Mouse (Mus musculus) ES-Bruce4 (cell line): Measurements from ENCODE around the gene Ssr3. TPM values are rescaled to one million over a fixed set of nuclear protein-coding genes. Genes with fewer than 3 reads are reported as not detected.

ENCODE experiments used
- H3K27ac ChIP-seq: 2 replicates; pipeline ENCODE4 v1.5.1; 2012; ENCODE audit warnings: low read length, inconsistent platforms; ENCODE audit not compliant: insufficient read depth
- H3K27me3 ChIP-seq: 2 replicates; pipeline ENCODE4 v1.6.1; 2012; ENCODE audit warnings: mild to moderate bottlenecking, low read length, inconsistent platforms; ENCODE audit not compliant: control insufficient read depth, poor library complexity, insufficient read depth, severe bottlenecking
- H3K36me3 ChIP-seq: 2 replicates; pipeline ENCODE4 v1.6.1; 2012; ENCODE audit warnings: inconsistent platforms, mild to moderate bottlenecking, low read length, moderate library complexity; ENCODE audit not compliant: control insufficient read depth, poor library complexity, insufficient read depth, severe bottlenecking
- H3K4me1 ChIP-seq: one replicate; pipeline ENCODE4 v1.8.1; 2011; ENCODE audit warnings: low read length; ENCODE audit not compliant: control insufficient read depth, insufficient read depth
- H3K4me3 ChIP-seq: 2 replicates; pipeline ENCODE4 v1.5.1; 2011; ENCODE audit warnings: low read depth, mild to moderate bottlenecking, low read length
- H3K9ac ChIP-seq: 2 replicates; pipeline ENCODE4 v1.6.1; 2012; ENCODE audit warnings: low read depth, mild to moderate bottlenecking, inconsistent platforms; ENCODE audit not compliant: poor library complexity, severe bottlenecking
- H3K9me3 ChIP-seq: replicated peaks from 2 replicates; pipeline ENCODE4 v1.6.1; 2012; ENCODE audit warnings: mild to moderate bottlenecking, low read length, inconsistent platforms; ENCODE audit not compliant: control insufficient read depth, poor library complexity, insufficient read depth, severe bottlenecking
- CTCF ChIP-seq: IDR thresholded peaks from one replicate; pipeline ENCODE4 v1.8.1; 2011; ENCODE audit warnings: low read depth, low read length
- EP300 ChIP-seq: IDR thresholded peaks from 2 replicates; pipeline ENCODE4 v1.6.1; 2011; ENCODE audit warnings: low read depth, low read length; ENCODE audit not compliant: insufficient read depth
- POLR2A ChIP-seq: IDR thresholded peaks from one replicate; pipeline ENCODE4 v1.8.1; 2011; ENCODE audit warnings: low read length; ENCODE audit not compliant: insufficient read depth
- polyA plus RNA-seq: library from polyadenylated mRNA; stranded (reverse); fragments of >200 nt; gene quantifications from 2 replicates; pipeline ENCODE4 v1.2.4, GENCODE M21; 2011; ENCODE audit warnings: low read depth; ENCODE audit not compliant: missing spikeins, insufficient read depth, insufficient read length

The Ssr3 gene
- polyA plus RNA-seq, 1 experiment, result 237 TPM

GRCm38 (mm10) chr3:65367944-65368343 is 24.5 kb downstream of the Ssr3 start:
- Histone ChIP-seq H3K4me1 (no peaks in the 10 kb centered on the region), H3K4me3 (no peak overlapping the region), H3K36me3 (no peaks in the 10 kb centered on the region; the same call in 1 of the 2 replicates), H3K27ac (no peak overlapping the region), H3K9ac (no peak overlapping the region), H3K9me3 (no peaks in the 10 kb centered on the region), H3K27me3 (no peaks in the 10 kb centered on the region)
- no peak for TF ChIP-seq EP300
- TF ChIP-seq CTCF, result no peak
- no peak for TF ChIP-seq POLR2A

- Histone ChIP-seq H3K4me3 (no peak overlapping the region), H3K9ac (no peak overlapping the region), H3K4me1 (no peaks in the 10 kb centered on the region), H3K9me3 (no peaks in the 10 kb centered on the region), H3K27ac (no peak overlapping the region), H3K36me3 (no peaks in the 10 kb centered on the region), H3K27me3 (no peaks in the 10 kb centered on the region)
- no peak for TF ChIP-seq POLR2A
- no peak for TF ChIP-seq CTCF
Observed at GRCm38 (mm10) chr3:65365921-65366710, 26.3 kb downstream of the Ssr3 start.

DNA sequence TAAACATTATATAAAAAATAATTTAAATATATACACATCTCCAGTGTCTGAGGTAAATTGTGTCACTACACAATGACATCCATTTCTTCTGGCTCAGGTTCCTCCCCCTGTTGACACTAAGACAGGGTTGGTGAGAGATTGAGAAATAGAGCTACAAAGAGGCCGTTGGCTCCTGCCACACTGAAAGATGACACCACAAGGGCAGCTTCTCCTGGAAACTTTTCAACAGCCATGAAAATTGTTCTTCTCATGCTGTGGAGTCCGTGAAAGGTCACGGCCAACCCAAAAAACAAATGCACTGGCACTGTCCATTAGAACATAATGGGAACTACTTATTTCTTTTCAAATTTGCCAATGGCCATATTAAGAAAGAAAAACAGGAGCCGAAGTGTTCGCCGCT is 27.2 kb downstream of the Ssr3 start:
- TF ChIP-seq EP300, result no peak
- TF ChIP-seq CTCF, result no peak
- no peak for TF ChIP-seq POLR2A
- no peak overlapping the region for H3K27ac ChIP-seq
- H3K27me3 ChIP-seq, result no peaks in the 10 kb centered on the region
- H3K9ac ChIP-seq, result no peak overlapping the region
- H3K4me3 ChIP-seq, result no peak overlapping the region
- no peaks in the 10 kb centered on the region for H3K36me3 ChIP-seq
- no peaks in the 10 kb centered on the region for H3K9me3 ChIP-seq
- H3K4me1 ChIP-seq, result no peaks in the 10 kb centered on the region

DNA sequence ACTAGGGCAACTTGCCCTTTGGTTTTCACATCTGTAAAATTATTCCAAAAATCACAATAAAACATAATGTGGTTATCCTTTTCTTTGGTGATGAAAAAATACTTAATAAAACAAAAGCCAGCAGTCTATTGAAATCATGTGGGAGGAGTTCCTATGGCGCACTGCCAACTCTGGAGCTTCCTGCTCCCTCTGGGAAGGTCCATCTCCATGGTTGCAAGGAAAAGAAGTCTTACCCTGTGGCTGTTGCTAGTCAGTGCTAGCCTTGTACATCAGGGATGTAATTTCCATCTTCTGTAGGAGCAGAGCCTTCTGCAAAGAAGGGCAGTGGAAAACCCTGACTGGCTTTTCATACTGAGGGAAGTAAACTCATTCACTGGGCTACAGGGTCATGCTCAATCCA is 29.0 kb downstream of the Ssr3 start:
- no peak overlapping the region for H3K4me3 ChIP-seq
- H3K9me3 ChIP-seq, result no peaks in the 10 kb centered on the region
- no peaks in the 10 kb centered on the region for H3K36me3 ChIP-seq
- no peak overlapping the region for H3K27ac ChIP-seq
- H3K27me3 ChIP-seq, result no peaks in the 10 kb centered on the region
- TF ChIP-seq CTCF (no peak), POLR2A (no peak), EP300 (no peak)
- no peaks in the 10 kb centered on the region for H3K4me1 ChIP-seq
- H3K9ac ChIP-seq, result no peak overlapping the region

GRCm38 (mm10) chr3:65360163-65360969 is 32.1 kb downstream of the Ssr3 start:
- Histone ChIP-seq H3K36me3 (no peaks in the 10 kb centered on the region), H3K27ac (no peak overlapping the region), H3K9ac (no peak overlapping the region), H3K4me3 (no peak overlapping the region), H3K27me3 (no peaks in the 10 kb centered on the region), H3K9me3 (no peaks in the 10 kb centered on the region), H3K4me1 (no peaks in the 10 kb centered on the region)
- TF ChIP-seq POLR2A (no peak), CTCF (no peak), EP300 (no peak)

GRCm38 (mm10) chr3:65358841-65359240 is 33.6 kb downstream of the Ssr3 start:
- Histone ChIP-seq H3K9me3 (no peaks in the 10 kb centered on the region), H3K27me3 (no peaks in the 10 kb centered on the region), H3K36me3 (no peaks in the 10 kb centered on the region), H3K4me3 (no peak overlapping the region), H3K4me1 (no peaks in the 10 kb centered on the region), H3K9ac (no peak overlapping the region), H3K27ac (no peak overlapping the region)
- TF ChIP-seq EP300 (no peak), CTCF (no peak), POLR2A (no peak)
